Mouse (Mus musculus) T-helper 2 cell (primary cell): ENCODE measurements at regions not wholly inside any gene's neighbourhood (a gene's known extent, or its start where the extent isn't known, plus 50 kb on each side); places are given as distances from the start of the nearest gene placed in this dataset.

Experiments used
- in situ Hi-C: fragments of 300-600 bp; cut with MboI, MseI; formaldehyde crosslinking; loops from one replicate; pipeline ENCODE4 v1.15.1; 2025; ENCODE audit warnings: high pct_unique_total_duplicates

GRCm38 (mm10) chr1:97366541-97366940 lies 238.4 kb upstream of the Slco6c1 start:
- in situ Hi-C loops = loop anchor here (25.0 kb wide), 1 partner anchor 321 kb away; no protein-coding TSS in a partner anchor

- in situ Hi-C loops = no loop called here
Measured at GRCm38 (mm10) chr1:97319622-97320021, 191.5 kb upstream of the Slco6c1 start.
